Mouse (Mus musculus) brain, embryonic 14.5 days (tissue): ENCODE results near the gene Bhlhe41.

Experiments
- CTCF ChIP-seq: fragments of 200-500 bp; IDR thresholded peaks from 2 replicates; pipeline ENCODE4 v1.5.1; 2012; ENCODE audit warnings: inconsistent platforms, mild to moderate bottlenecking, moderate library complexity, borderline replicate concordance; ENCODE audit not compliant: insufficient read depth, insufficient read length; ENCODE audit errors: extremely low read depth
- POLR2A ChIP-seq: fragments of 200-500 bp; IDR thresholded peaks from 2 replicates; pipeline ENCODE4 v1.6.1; 2012; ENCODE audit warnings: mild to moderate bottlenecking, inconsistent platforms, borderline replicate concordance; ENCODE audit not compliant: poor library complexity, insufficient read depth, insufficient read length, severe bottlenecking; ENCODE audit errors: extremely low read depth

- TF ChIP-seq POLR2A (no peak), CTCF (no peak)
Measured at GRCm38 (mm10) chr6:145853356-145854079, 11.8 kb downstream of the Bhlhe41 start.
